Comparison of ENCODE assay signal across 34 mouse cellular contexts in the genomic region with DNA sequence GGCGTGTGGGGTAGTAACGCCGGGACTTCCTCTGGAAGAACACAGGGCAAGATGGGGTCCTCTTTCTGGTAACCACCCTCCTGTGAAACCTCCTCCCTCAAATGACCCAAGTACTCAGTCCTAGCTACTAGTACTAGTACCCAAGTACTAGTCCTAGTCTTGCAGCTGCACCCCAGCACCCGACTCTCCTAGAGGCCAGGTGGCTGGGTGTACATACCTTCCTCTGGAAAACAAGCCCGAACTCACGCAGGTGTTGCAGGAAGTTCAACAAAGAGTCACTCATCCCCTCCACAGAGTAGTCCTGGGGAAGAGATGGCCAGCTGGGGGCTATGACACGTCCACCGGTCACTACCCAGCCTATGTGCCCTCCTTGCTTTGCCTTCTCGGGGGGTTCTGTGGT. TPM values are rescaled to one million over a fixed set of nuclear protein-coding genes. Genes with fewer than 3 reads are reported as not detected.
DNase-seq lines count a peak whose midpoint lies in the region; TF ChIP-seq lines count a peak whose summit lies in the region.
"Had no signal": no experiment of that assay in that cellular context is flagged by ENCODE, and none has a peak within 500 bp of the region (broad histone marks: within the 10 kb centered on the region; RNA-seq: fewer than 3 reads in every experiment).

No protein-coding gene starts in this region.

- no peak overlapping the region for H3K4me3 ChIP-seq in olfactory bulb, adult 2 months (ENCODE audit: insufficient read depth, low read depth, low read length)
- peak overlapping the region; percentile 31 for H3K4me3 ChIP-seq in thymus, adult 2 months (ENCODE audit: control insufficient read depth, insufficient read depth, low read length)
- H3K4me3 ChIP-seq in kidney, adult 2 months (ENCODE audit: insufficient read depth, low read depth, low read length) = no peak overlapping the region
- H3K4me3 ChIP-seq: forebrain, embryonic 10.5 days; forebrain, embryonic 13.5 days had no signal

- peaks cover 17% of the 10 kb centered on the region for H3K4me1 ChIP-seq in olfactory bulb, adult 2 months (ENCODE audit: control insufficient read depth, insufficient read depth, low read length)
- peaks cover 51% of the 10 kb centered on the region for H3K4me1 ChIP-seq in thymus, adult 2 months (replicated peaks; ENCODE audit: control insufficient read depth, insufficient read depth, low read length)
- H3K4me1 ChIP-seq in kidney, adult 2 months (ENCODE audit: control insufficient read depth, insufficient read depth, low read length) = no peaks in the 10 kb centered on the region; the same call in 1 of the 2 replicates

- no peak for TF ChIP-seq CTCF in olfactory bulb, adult 2 months (IDR thresholded peaks at IDR 0.05; ENCODE audit: insufficient read depth, low read depth, low read length)
- no peak for TF ChIP-seq CTCF in thymus, adult 2 months (IDR thresholded peaks at IDR 0.05; ENCODE audit: borderline replicate concordance, control insufficient read depth, extremely low read depth, insufficient read depth, low read length, poor library complexity)
- no peak for TF ChIP-seq CTCF in kidney, adult 2 months (conservative IDR thresholded peaks at IDR 0.05; ENCODE audit: insufficient read depth, insufficient read length, low read depth, low read length)

- DNase-seq in thymus, adult 2 months = peak; percentile 53
- peak; percentile 75 for DNase-seq in thymus, postnatal 14 days
- peak; percentile 72 for DNase-seq in thymus, postnatal 4 days
- DNase-seq in gastrocnemius, postnatal 4 days (ENCODE audit: low spot score in 2 of 2) = no peak
- no peak for DNase-seq in spleen, postnatal 4 days (ENCODE audit: low spot score in 2 of 2)
- DNase-seq in kidney, adult 2 months = no peak
- DNase-seq: adrenal gland, adult 2 months; adrenal gland, postnatal 14 days; cerebellum, adult 11 months; cerebellum, adult 2 months; cerebellum, adult 9-11 months; cerebellum, postnatal 25 days; gastrocnemius, postnatal 10 days; gastrocnemius, postnatal 36 days; heart, adult 11 months had no signal

- H3K27ac ChIP-seq in olfactory bulb, adult 2 months (ENCODE audit: insufficient read depth, low read depth, low read length) = no peak overlapping the region
- peak overlapping the region; percentile 99 for H3K27ac ChIP-seq in thymus, adult 2 months (ENCODE audit: control insufficient read depth, insufficient read depth, low read length)
- no peak overlapping the region for H3K27ac ChIP-seq in kidney, adult 2 months (ENCODE audit: insufficient read depth, low read depth, low read length)
- H3K27ac ChIP-seq: forebrain, embryonic 10.5 days; forebrain, embryonic 13.5 days; hindbrain, embryonic 14.5 days; hindbrain, postnatal 0 days had no signal

- WGBS in olfactory bulb, adult 2 months = 94% methylated on average over 9 of the region's 9 CpGs
- 80% methylated on average over 9 of the region's 9 CpGs for WGBS in thymus, adult 2 months
- WGBS in kidney, adult 2 months = 91% methylated on average over 9 of the region's 9 CpGs

- peaks cover 3% of the 10 kb centered on the region; the same call in 1 of the 2 replicates for H3K36me3 ChIP-seq in thymus, adult 2 months (ENCODE audit: control insufficient read depth, insufficient read depth, low read length)
- no peaks in the 10 kb centered on the region for H3K36me3 ChIP-seq in kidney, adult 2 months (ENCODE audit: control insufficient read depth, insufficient read depth, low read length)

- no peaks in the 10 kb centered on the region for H3K27me3 ChIP-seq in thymus, adult 2 months (ENCODE audit: control insufficient read depth, insufficient read depth, low read length)
- no peaks in the 10 kb centered on the region for H3K27me3 ChIP-seq in kidney, adult 2 months (replicated peaks; ENCODE audit: control insufficient read depth, insufficient read depth, low read length)
- H3K27me3 ChIP-seq: forebrain, embryonic 13.5 days had no signal

- TF ChIP-seq POLR2A in olfactory bulb, adult 2 months (IDR thresholded peaks at IDR 0.05; ENCODE audit: insufficient read depth, low read depth, low read length) = 0 out of 2 replicates have a peak, but pooled peaks have one; percentile 19
- TF ChIP-seq POLR2A in thymus, adult 2 months (IDR thresholded peaks at IDR 0.05; ENCODE audit: control insufficient read depth, extremely low read depth, insufficient read depth, low read length, poor library complexity) = no peak
- TF ChIP-seq POLR2A in kidney, adult 2 months (IDR thresholded peaks at IDR 0.05; ENCODE audit: low read depth, low read length) = no peak

RNA-seq across cellular contexts. Expression of a gene that starts 2.3 kb away (rescaled TPM):
- not detected in 2 replicates for polyA plus RNA-seq in olfactory bulb, adult 2 months (2012; ENCODE audit: insufficient read depth, insufficient read length, low replicate concordance, missing spikeins)
- 153 and 171 TPM in 2 replicates for polyA plus RNA-seq in thymus, adult 2 months (2012; rRNA removed)
- total RNA-seq in gastrocnemius, postnatal 4 days (2021) = 10 to 100 TPM; 22.1 to 24.4 TPM
- polyA plus RNA-seq in kidney, adult 2 months (2012; rRNA removed) = 21.5 and 31.3 TPM in 2 replicates

RNA-seq across cellular contexts. Expression of a gene that starts 3.8 kb away (rescaled TPM):
- polyA plus RNA-seq in olfactory bulb, adult 2 months (2012; ENCODE audit: insufficient read depth, insufficient read length, low replicate concordance, missing spikeins) = not detected in 2 replicates
- polyA plus RNA-seq in thymus, adult 2 months (2012; rRNA removed) = 317 and 352 TPM in 2 replicates
- total RNA-seq in gastrocnemius, postnatal 4 days (2021) = 10 to 100 TPM; 20.6 to 29.2 TPM
- polyA plus RNA-seq in kidney, adult 2 months (2012; rRNA removed) = 28.7 and 29.1 TPM in 2 replicates

RNA-seq across cellular contexts. Expression of a gene that starts 26.2 kb away (rescaled TPM):
- polyA plus RNA-seq in olfactory bulb, adult 2 months (2012; ENCODE audit: insufficient read depth, insufficient read length, low replicate concordance, missing spikeins) = not detected in 2 replicates
- 0.05 and 0.11 TPM in 2 replicates for polyA plus RNA-seq in thymus, adult 2 months (2012; rRNA removed)
- total RNA-seq in gastrocnemius, postnatal 4 days (2021) = not detected
- not detected in 2 replicates for polyA plus RNA-seq in kidney, adult 2 months (2012; rRNA removed)
- total RNA-seq: adrenal gland, adult 2 months; adrenal gland, postnatal 14 days; common myeloid progenitor, adult 5-6 weeks; gastrocnemius, adult 18-20 months; gastrocnemius, postnatal 10 days; gastrocnemius, postnatal 36 days; heart, adult 8-10 months; heart, postnatal 25 days; hematopoietic stem cell, adult 5-6 weeks; hindbrain, postnatal 0 days had no signal
- polyA plus RNA-seq: adrenal gland, adult 2 months; cerebellum, adult 2 months; forebrain, embryonic 13.5 days; heart, embryonic 14.5 days; heart, postnatal 0 days had no signal

RNA-seq across cellular contexts. Expression of a gene that starts 34.7 kb away (rescaled TPM):
- not detected in 2 replicates for polyA plus RNA-seq in olfactory bulb, adult 2 months (2012; ENCODE audit: insufficient read depth, insufficient read length, low replicate concordance, missing spikeins)
- 33.6 and 43.6 TPM in 2 replicates for polyA plus RNA-seq in thymus, adult 2 months (2012; rRNA removed)
- total RNA-seq in gastrocnemius, postnatal 4 days (2021) = 10 to 100 TPM; 69.6 to 71.4 TPM
- 91.2 and 109 TPM in 2 replicates for polyA plus RNA-seq in kidney, adult 2 months (2012; rRNA removed)
- total RNA-seq: common myeloid progenitor, adult 5-6 weeks; hematopoietic stem cell, adult 5-6 weeks had no signal

RNA-seq across cellular contexts. Expression of a gene that starts 43.3 kb away (rescaled TPM):
- not detected in 2 replicates for polyA plus RNA-seq in olfactory bulb, adult 2 months (2012; ENCODE audit: insufficient read depth, insufficient read length, low replicate concordance, missing spikeins)
- polyA plus RNA-seq in thymus, adult 2 months (2012; rRNA removed) = 0.09 and 0.23 TPM in 2 replicates
- not detected for total RNA-seq in gastrocnemius, postnatal 4 days (2021)
- polyA plus RNA-seq in kidney, adult 2 months (2012; rRNA removed) = not detected in 2 replicates
- total RNA-seq: adrenal gland, adult 2 months; adrenal gland, postnatal 14 days; adrenal gland, postnatal 4 days; common myeloid progenitor, adult 5-6 weeks; gastrocnemius, adult 18-20 months; gastrocnemius, postnatal 10 days; gastrocnemius, postnatal 36 days; heart, adult 8-10 months; heart, postnatal 25 days; hematopoietic stem cell, adult 5-6 weeks; hindbrain, postnatal 0 days; MEL had no signal
- polyA plus RNA-seq: adrenal gland, adult 2 months; C2C12; CD4-positive, CD25-positive, alpha-beta regulatory T cell, adult 4 months; cerebellum, adult 2 months; embryonic facial prominence, embryonic 11.5 days; forebrain, embryonic 10.5 days; forebrain, embryonic 13.5 days; forebrain, embryonic 16.5 days; heart, embryonic 11.5 days; heart, embryonic 14.5 days; heart, postnatal 0 days; hindbrain, embryonic 14.5 days; hindbrain, postnatal 0 days had no signal

Comparison
In these comparisons a context has a peak if more than half of its experiments do, and no peak if none do; other contexts are left out.
1. DNase-seq: peak in thymus, adult 2 months (single experiment), thymus, postnatal 14 days (single experiment) and thymus, postnatal 4 days (single experiment); none in gastrocnemius, postnatal 4 days (0 of 2), spleen, postnatal 4 days (0 of 2) and kidney, adult 2 months (single experiment).
2. RNA of a gene that starts 2.3 kb away (polyA plus RNA-seq): 153 to 171 TPM in thymus, adult 2 months and 21.5 to 31.3 TPM in kidney, adult 2 months; not detected in olfactory bulb, adult 2 months; every median in the first group is over 10 times any median in the second.
3. RNA of a gene that starts 3.8 kb away (polyA plus RNA-seq): 317 to 352 TPM in thymus, adult 2 months and 28.7 to 29.1 TPM in kidney, adult 2 months; not detected in olfactory bulb, adult 2 months; every median in the first group is over 10 times any median in the second.